Mouse (Mus musculus) erythroblast, embryonic 14.5 days (primary cell): ENCODE data around the gene Camk2d.

Experiments
- GATA1 ChIP-seq: IDR thresholded peaks from 2 replicates; pipeline ENCODE4 v1.6.1; 2012; ENCODE audit warnings: low read length, inconsistent platforms, mixed read lengths
- TAL1 ChIP-seq: IDR thresholded peaks from 3 replicates; pipeline ENCODE4 v1.6.1; 2012; ENCODE audit warnings: low read length, inconsistent platforms, mixed read lengths

DNA sequence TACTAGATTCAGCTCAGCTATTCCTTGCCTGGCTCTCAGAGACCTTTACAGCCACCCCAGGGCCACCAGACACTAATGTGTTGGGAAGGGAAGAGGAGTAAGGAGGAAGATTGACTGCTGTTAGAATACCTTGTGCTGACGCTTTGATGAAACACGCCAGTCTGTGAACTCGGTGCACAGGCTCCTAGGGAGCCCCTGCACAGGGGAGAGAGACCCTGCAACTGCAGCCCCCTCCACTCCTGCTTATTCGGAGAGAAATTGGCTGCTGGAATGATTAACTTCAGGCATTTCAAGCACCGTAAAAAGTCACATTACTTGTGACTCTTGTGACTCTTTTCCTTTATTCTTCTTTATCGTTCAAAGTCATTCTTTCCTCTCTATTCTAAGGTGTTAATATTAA is 75.2 kb downstream of the Camk2d start:
- TF ChIP-seq GATA1 (no peak), TAL1 (no peak)
